Mouse (Mus musculus) thymus, adult 2 months (tissue): ENCODE measurements around the gene Agmo.

Experiments
- CTCF ChIP-seq: fragments of 200-500 bp; IDR thresholded peaks from 2 replicates; pipeline ENCODE4 v1.5.1; 2012; ENCODE audit warnings: mild to moderate bottlenecking, control low read depth, low read length, moderate library complexity, borderline replicate concordance; ENCODE audit not compliant: control insufficient read depth, poor library complexity, insufficient read depth; ENCODE audit errors: extremely low read depth
- POLR2A ChIP-seq: fragments of 200-500 bp; IDR thresholded peaks from 2 replicates; pipeline ENCODE4 v1.6.1; 2012; ENCODE audit warnings: mild to moderate bottlenecking, low read length, control low read depth, moderate library complexity; ENCODE audit not compliant: control insufficient read depth, poor library complexity, insufficient read depth; ENCODE audit errors: extremely low read depth

- TF ChIP-seq POLR2A: no peak
- no peak for TF ChIP-seq CTCF
These were observed 184.9 kb downstream of the Agmo start for GRCm38 (mm10) chr12:37426350-37426749.
